Mouse (Mus musculus) liver, embryonic 16.5 days (tissue): ENCODE data around the gene Fam219a. TPM values are rescaled to one million over a fixed set of nuclear protein-coding genes. Genes with fewer than 3 reads are reported as not detected.

ENCODE experiments used
- ATAC-seq: fragments of 200-750 bp; cut with Nextera tagmentation; 2 replicates; pipeline ENCODE4 v1.8.0; 2017; ENCODE audit warnings: low read depth, mild to moderate bottlenecking, moderate number of reproducible peaks, moderate library complexity
- H3K27ac ChIP-seq: fragments of 300-500 bp; sonication (generic); 2 replicates; pipeline ENCODE4 v1.5.1; 2014; ENCODE audit warnings: mild to moderate bottlenecking, low read length
- H3K27me3 ChIP-seq: fragments of 300-500 bp; sonication (generic); 2 replicates; pipeline ENCODE4 v1.6.1; 2014; ENCODE audit warnings: low read depth, low read length, mixed read lengths; ENCODE audit not compliant: control insufficient read depth, insufficient read depth
- H3K36me3 ChIP-seq: fragments of 300-500 bp; sonication (generic); 2 replicates; pipeline ENCODE4 v1.6.1; 2014; ENCODE audit warnings: mild to moderate bottlenecking; ENCODE audit not compliant: control insufficient read depth, insufficient read depth
- H3K4me1 ChIP-seq: fragments of 300-500 bp; sonication (generic); 2 replicates; pipeline ENCODE4 v1.6.1; 2014; ENCODE audit warnings: low read depth, low read length, mixed read lengths; ENCODE audit not compliant: control insufficient read depth
- H3K4me2 ChIP-seq: fragments of 300-500 bp; sonication (generic); 2 replicates; pipeline ENCODE4 v1.6.1; 2014; ENCODE audit warnings: low read depth, low read length, mixed read lengths
- H3K4me3 ChIP-seq: fragments of 300-500 bp; sonication (generic); 2 replicates; pipeline ENCODE4 v1.5.1; 2014; ENCODE audit warnings: low read depth, mild to moderate bottlenecking, low read length
- H3K9ac ChIP-seq: fragments of 300-500 bp; sonication (generic); 2 replicates; pipeline ENCODE4 v1.6.1; 2014; ENCODE audit warnings: low read depth, low read length
- H3K9me3 ChIP-seq: fragments of 300-500 bp; sonication (generic); replicated peaks from 2 replicates; pipeline ENCODE4 v1.6.1; 2016; ENCODE audit warnings: low read length; ENCODE audit not compliant: control insufficient read depth
- WGBS: fragments of 180-500 bp; shearing (Covaris S2); extraction: QIAGEN DNeasy Blood & Tissue Kit; methylation state at CpG from one replicate; pipeline ENCODE4 v1.1.7; 2014; ENCODE audit not compliant: insufficient replicate concordance; 5-methylcytosine and 5-hydroxymethylcytosine counted together
- polyA plus RNA-seq: library from polyadenylated mRNA; unstranded; fragments of >200 nt; fragmentation: Nextera tagmentation; extraction: Ambion mirVana; gene quantifications from 2 replicates; pipeline ENCODE4 v1.2.1, GENCODE M21; 2015

The Fam219a gene
- polyA plus RNA-seq, 1 experiment from 2014 or later: 0.98 TPM

GRCm38 (mm10) chr4:41505131-41505551 lies 64.2 kb downstream of the Fam219a start:
- peaks cover 21% of the 10 kb centered on the region for H3K4me1 ChIP-seq
- 55% methylated on average over 11 of the region's 11 CpGs for WGBS
- no peak overlapping the region for H3K4me2 ChIP-seq
- ATAC-seq: no peak
- no peaks in the 10 kb centered on the region for H3K36me3 ChIP-seq
- no peak overlapping the region for H3K9ac ChIP-seq
- H3K4me3 ChIP-seq: no peak overlapping the region
- peaks cover 48% of the 10 kb centered on the region for H3K27me3 ChIP-seq
- H3K27ac ChIP-seq: no peak overlapping the region
- H3K9me3 ChIP-seq: no peaks in the 10 kb centered on the region

GRCm38 (mm10) chr4:41504325-41504724 lies 65.0 kb downstream of the Fam219a start:
- no peak for ATAC-seq
- H3K4me1 ChIP-seq: peaks cover 21% of the 10 kb centered on the region
- no peaks in the 10 kb centered on the region for H3K9me3 ChIP-seq
- no peak overlapping the region for H3K9ac ChIP-seq
- H3K27ac ChIP-seq: no peak overlapping the region
- no peak overlapping the region for H3K4me3 ChIP-seq
- WGBS: 52% methylated on average over 5 of the region's 5 CpGs
- H3K36me3 ChIP-seq: no peaks in the 10 kb centered on the region
- H3K4me2 ChIP-seq: no peak overlapping the region
- peaks cover 56% of the 10 kb centered on the region for H3K27me3 ChIP-seq

- Histone ChIP-seq H3K9me3 (no peaks in the 10 kb centered on the region), H3K4me3 (peak within 1 kb of the TSS; percentile 52), H3K9ac (peak within 1 kb of the TSS; percentile 52), H3K4me1 (peaks cover 27% of the 10 kb centered on the region), H3K27me3 (peaks cover 57% of the 10 kb centered on the region), H3K4me2 (peak within 1 kb of the TSS; percentile 61), H3K27ac (no peak within 1 kb of the TSS), H3K36me3 (no peaks in the 10 kb centered on the region)
- ATAC-seq: peak; percentile 95
- 1% methylated on average over 18 of the region's 18 CpGs for WGBS
Observed at GRCm38 (mm10) chr4:41502986-41503412, 66.3 kb downstream of the Fam219a start, which contains the start of gene AI464131. Gene AI464131, minus strand, starts transcription at chr4:41503076.

DNA sequence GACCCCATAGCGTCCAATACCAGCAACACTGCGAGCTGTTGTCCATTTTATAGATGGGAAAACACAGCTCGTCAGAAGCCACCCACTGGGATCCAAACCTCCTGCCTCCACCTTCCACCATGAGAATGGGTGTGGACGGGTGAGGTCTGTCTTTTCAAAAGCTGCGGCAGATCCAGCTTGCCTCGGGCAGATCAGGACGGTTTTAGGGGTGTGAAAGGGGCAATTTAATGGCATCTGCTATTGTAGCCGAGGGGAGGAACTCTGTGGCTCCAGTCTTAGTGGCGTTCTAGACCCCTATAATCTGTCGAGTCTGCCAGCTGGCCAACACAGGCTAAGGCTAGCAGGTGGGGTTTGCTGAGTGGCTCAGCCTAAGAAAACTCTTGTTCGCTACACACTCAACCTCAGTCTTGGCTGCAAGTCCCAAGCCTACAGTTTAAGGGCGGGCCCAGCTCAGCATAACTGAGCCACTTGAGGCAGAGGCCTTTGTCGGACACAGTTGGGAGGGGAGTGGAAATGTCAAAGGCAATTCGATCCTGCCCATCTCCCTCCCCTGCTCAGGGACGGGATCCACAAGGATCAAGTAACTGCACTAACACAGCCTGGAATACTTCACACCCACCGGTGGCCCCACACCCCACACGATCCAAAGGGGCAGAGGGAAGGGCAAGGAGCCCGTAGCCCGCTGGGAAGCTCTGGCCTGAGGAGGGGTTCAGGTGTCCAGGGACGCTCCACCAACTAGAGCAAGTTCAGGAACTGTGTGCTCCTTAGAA lies 67.0 kb downstream of the Fam219a start:
- 15% methylated on average over 20 of the region's 20 CpGs for WGBS
- no peak for ATAC-seq
- Histone ChIP-seq H3K9ac (peak overlapping the region; percentile 52), H3K27ac (no peak overlapping the region), H3K27me3 (peaks cover 57% of the 10 kb centered on the region), H3K4me2 (peak overlapping the region; percentile 61), H3K4me1 (peaks cover 30% of the 10 kb centered on the region), H3K36me3 (no peaks in the 10 kb centered on the region), H3K4me3 (peak overlapping the region; percentile 52), H3K9me3 (no peaks in the 10 kb centered on the region)

DNA sequence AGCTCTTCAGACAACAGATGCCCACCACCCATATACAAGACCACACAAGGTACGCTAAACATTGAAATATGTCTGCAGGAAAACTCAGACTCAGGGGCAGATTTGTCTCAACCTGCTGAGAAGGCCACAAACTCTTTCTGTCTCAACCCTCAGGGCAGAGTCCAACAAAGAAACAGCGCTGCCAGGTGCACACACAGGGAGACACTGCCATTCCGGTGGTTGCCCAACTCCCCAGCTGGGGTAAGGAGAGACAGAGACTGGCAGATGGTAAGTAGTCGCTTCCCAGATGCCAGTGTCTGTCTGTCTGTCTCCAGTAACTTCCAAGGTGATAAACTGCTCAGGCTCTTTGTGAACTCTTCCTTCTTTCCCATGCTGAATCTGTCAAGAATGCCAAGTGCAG lies 68.6 kb downstream of the Fam219a start:
- H3K9ac ChIP-seq: no peak overlapping the region
- H3K27me3 ChIP-seq: peaks cover 63% of the 10 kb centered on the region
- no peak overlapping the region for H3K27ac ChIP-seq
- peaks cover 20% of the 10 kb centered on the region for H3K4me1 ChIP-seq
- WGBS: 74% methylated on average over 4 of the region's 4 CpGs
- H3K36me3 ChIP-seq: no peaks in the 10 kb centered on the region
- H3K4me2 ChIP-seq: no peak overlapping the region
- ATAC-seq: no peak
- H3K4me3 ChIP-seq: no peak overlapping the region
- no peaks in the 10 kb centered on the region for H3K9me3 ChIP-seq

GRCm38 (mm10) chr4:41499619-41500018 lies 69.7 kb downstream of the Fam219a start:
- WGBS: 50% methylated on average over 8 of the region's 8 CpGs
- Histone ChIP-seq H3K4me1 (peaks cover 20% of the 10 kb centered on the region), H3K9me3 (no peaks in the 10 kb centered on the region), H3K36me3 (no peaks in the 10 kb centered on the region), H3K27me3 (peaks cover 63% of the 10 kb centered on the region), H3K4me3 (no peak overlapping the region), H3K9ac (no peak overlapping the region), H3K27ac (no peak overlapping the region), H3K4me2 (no peak overlapping the region)
- no peak for ATAC-seq

GRCm38 (mm10) chr4:41498921-41499391 lies 70.4 kb downstream of the Fam219a start:
- H3K36me3 ChIP-seq: no peaks in the 10 kb centered on the region
- no peak overlapping the region for H3K4me3 ChIP-seq
- H3K4me1 ChIP-seq: peaks cover 20% of the 10 kb centered on the region
- H3K27me3 ChIP-seq: peaks cover 63% of the 10 kb centered on the region
- no peak overlapping the region for H3K9ac ChIP-seq
- no peak for ATAC-seq
- no peak overlapping the region for H3K27ac ChIP-seq
- 6% methylated on average over 43 of the region's 43 CpGs for WGBS
- no peak overlapping the region for H3K4me2 ChIP-seq
- H3K9me3 ChIP-seq: no peaks in the 10 kb centered on the region

GRCm38 (mm10) chr4:41497995-41498845 lies 71.1 kb downstream of the Fam219a start:
- no peak for ATAC-seq
- Histone ChIP-seq H3K9me3 (no peaks in the 10 kb centered on the region), H3K36me3 (no peaks in the 10 kb centered on the region), H3K4me3 (peak overlapping the region; percentile 16), H3K4me1 (peaks cover 20% of the 10 kb centered on the region), H3K27me3 (peaks cover 63% of the 10 kb centered on the region), H3K9ac (no peak overlapping the region), H3K4me2 (peak overlapping the region; percentile 26), H3K27ac (no peak overlapping the region)
- WGBS: 5% methylated on average over 72 of the region's 72 CpGs
